ENCODE assay signal across 26 mouse cellular contexts in the genomic region with DNA sequence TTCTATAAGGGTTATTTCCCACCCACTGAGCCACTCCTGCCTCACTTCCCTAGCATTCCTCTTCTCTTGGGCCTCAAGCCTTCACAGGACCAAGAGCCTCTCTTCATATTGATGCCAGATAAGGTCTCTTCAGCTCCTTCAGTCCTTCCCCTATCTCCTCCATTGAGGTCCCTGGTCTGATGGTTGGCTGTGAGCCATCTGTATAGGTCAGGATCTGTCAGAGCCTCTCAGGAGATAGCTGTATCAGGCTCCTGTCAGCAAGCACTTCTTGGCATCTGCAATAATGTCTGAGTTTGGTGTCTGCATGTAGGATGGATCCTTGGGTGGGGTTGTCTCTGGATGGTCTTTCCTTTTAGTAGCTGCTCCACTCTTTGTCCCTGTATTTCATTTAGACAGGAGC. TPM values are rescaled to one million over a fixed set of nuclear protein-coding genes. Genes with fewer than 3 reads are reported as not detected.
DNase-seq lines count a peak whose midpoint lies in the region; ATAC-seq lines count a peak whose summit lies in the region.
"Had no signal": no experiment of that assay in that cellular context is flagged by ENCODE, and none has a peak within 500 bp of the region (broad histone marks: within the 10 kb centered on the region; RNA-seq: fewer than 3 reads in every experiment).

No protein-coding gene starts in this region.

- no peaks in the 10 kb centered on the region for H3K4me1 ChIP-seq in heart, embryonic 11.5 days (ENCODE audit: control insufficient read depth, insufficient read depth, low read length)
- peaks cover 22% of the 10 kb centered on the region for H3K4me1 ChIP-seq in heart, embryonic 13.5 days
- 0 out of 2 replicates have a peak, but pooled peaks cover 7% of the 10 kb centered on the region for H3K4me1 ChIP-seq in heart, embryonic 16.5 days (ENCODE audit: control insufficient read depth, insufficient read depth, low read length)
- H3K4me1 ChIP-seq: embryonic facial prominence, embryonic 10.5 days; embryonic facial prominence, embryonic 12.5 days; forebrain, embryonic 13.5 days had no signal

- no peak overlapping the region for H3K27ac ChIP-seq in heart, embryonic 11.5 days (ENCODE audit: low read depth, low read length)
- H3K27ac ChIP-seq in heart, embryonic 13.5 days (replicated peaks), result 0 out of 2 replicates have a peak overlapping the region, but pooled peaks have one; percentile 20
- H3K27ac ChIP-seq in heart, embryonic 16.5 days (ENCODE audit: low read length), result no peak overlapping the region
- H3K27ac ChIP-seq: embryonic facial prominence, embryonic 10.5 days; embryonic facial prominence, embryonic 12.5 days; forebrain, embryonic 13.5 days had no signal

- no peaks in the 10 kb centered on the region for H3K27me3 ChIP-seq in heart, embryonic 11.5 days (ENCODE audit: control insufficient read depth, insufficient read depth, low read length)
- H3K27me3 ChIP-seq in heart, embryonic 13.5 days (replicated peaks), result no peaks in the 10 kb centered on the region
- H3K27me3 ChIP-seq in heart, embryonic 16.5 days (ENCODE audit: control insufficient read depth, insufficient read depth, low read length), result no peaks in the 10 kb centered on the region
- H3K27me3 ChIP-seq: CH12.LX; embryonic facial prominence, embryonic 12.5 days; forebrain, embryonic 13.5 days; Patski had no signal

- peak; percentile 84 for DNase-seq in heart, adult 11 months
- no peak for DNase-seq in heart, adult 9 months (ENCODE audit: low spot score in 2 of 2)
- no peak for DNase-seq in heart, postnatal 10 days
- DNase-seq in heart, postnatal 36 days, result no peak
- no peak for DNase-seq in heart, adult 18-20 months
- DNase-seq: adrenal gland, adult 8-10 months; adrenal gland, postnatal 14 days; adrenal gland, postnatal 36 days; B cell, adult 2 months; cerebellum, adult 11-12 months; cerebellum, adult 2 months; cerebellum, adult 9-10 months; cerebellum, postnatal 10 days; cerebellum, postnatal 25 days had no signal

- intact Hi-C loops in heart, postnatal 10 days (cut with DNase I), result no loop called here
- intact Hi-C loops in heart, postnatal 36 days (cut with DNase I), result no loop called here

- H3K36me3 ChIP-seq in heart, embryonic 11.5 days (ENCODE audit: control insufficient read depth, insufficient read depth, low read length), result no peaks in the 10 kb centered on the region
- no peaks in the 10 kb centered on the region for H3K36me3 ChIP-seq in heart, embryonic 13.5 days
- H3K36me3 ChIP-seq in heart, embryonic 16.5 days (ENCODE audit: control insufficient read depth, insufficient read depth), result no peaks in the 10 kb centered on the region
- H3K36me3 ChIP-seq: embryonic facial prominence, embryonic 10.5 days; embryonic facial prominence, embryonic 12.5 days; G1E had no signal

- ATAC-seq in heart, embryonic 11.5 days (replicated peaks; ENCODE audit: insufficient number of reproducible peaks, low FRiP score, low TSS enrichment), result peak; percentile 69
- peak; percentile 46; the same call in 1 of the 2 replicates for ATAC-seq in heart, embryonic 13.5 days (ENCODE audit: extremely low read depth, insufficient number of reproducible peaks, low FRiP score, low TSS enrichment)
- peak; percentile 49 for ATAC-seq in heart, embryonic 16.5 days (replicated peaks; ENCODE audit: extremely low read depth, insufficient read depth, low FRiP score)
- ATAC-seq: activated CD4-positive, CD25-positive, alpha-beta regulatory T cell, adult 4 months; CD4-positive, CD25-positive, alpha-beta regulatory T cell, adult 4 months; forebrain, embryonic 13.5 days; Patski had no signal

- no peak overlapping the region for H3K4me3 ChIP-seq in heart, embryonic 11.5 days (ENCODE audit: low read depth, low read length)
- no peak overlapping the region for H3K4me3 ChIP-seq in heart, embryonic 13.5 days
- H3K4me3 ChIP-seq in heart, embryonic 16.5 days (ENCODE audit: low read length), result no peak overlapping the region
- H3K4me3 ChIP-seq: embryonic facial prominence, embryonic 10.5 days; embryonic facial prominence, embryonic 12.5 days; forebrain, embryonic 13.5 days had no signal

- H3K9me3 ChIP-seq in heart, embryonic 11.5 days (replicated peaks; ENCODE audit: control insufficient read depth, low read length), result no peaks in the 10 kb centered on the region
- no peaks in the 10 kb centered on the region for H3K9me3 ChIP-seq in heart, embryonic 13.5 days
- no peaks in the 10 kb centered on the region for H3K9me3 ChIP-seq in heart, embryonic 16.5 days (replicated peaks; ENCODE audit: control insufficient read depth, low read length)
- H3K9me3 ChIP-seq: embryonic facial prominence, embryonic 10.5 days; embryonic facial prominence, embryonic 12.5 days; forebrain, embryonic 13.5 days; G1E had no signal

- no peak overlapping the region for H3K9ac ChIP-seq in heart, embryonic 11.5 days (ENCODE audit: low read depth, low read length)
- H3K9ac ChIP-seq in heart, embryonic 13.5 days, result no peak overlapping the region
- no peak overlapping the region for H3K9ac ChIP-seq in heart, embryonic 16.5 days (ENCODE audit: low read length)
- H3K9ac ChIP-seq: embryonic facial prominence, embryonic 12.5 days; forebrain, embryonic 13.5 days had no signal

- no peak overlapping the region for H3K4me2 ChIP-seq in heart, embryonic 11.5 days
- H3K4me2 ChIP-seq in heart, embryonic 13.5 days, result peak overlapping the region; percentile 17
- H3K4me2 ChIP-seq in heart, embryonic 16.5 days (ENCODE audit: low read depth, low read length), result no peak overlapping the region
- H3K4me2 ChIP-seq: embryonic facial prominence, embryonic 12.5 days; forebrain, embryonic 13.5 days had no signal

RNA-seq across cellular contexts. Expression of a gene that starts 42.7 kb away (rescaled TPM):
- 155 and 181 TPM in 2 replicates for polyA plus RNA-seq in heart, embryonic 11.5 days (2014; fragmentation: Nextera tagmentation; extraction: Ambion mirVana)
- total RNA-seq in heart, postnatal 10 days (2021), result 100 to 1,000 TPM; 287 to 319 TPM
- polyA plus RNA-seq in heart, embryonic 13.5 days (2015; fragmentation: Nextera tagmentation; extraction: Ambion mirVana), result 193 and 215 TPM in 2 replicates
- 100 to 1,000 TPM; 338 to 340 TPM for total RNA-seq in heart, postnatal 36 days (2021)
- 240 and 267 TPM in 2 replicates for polyA plus RNA-seq in heart, embryonic 16.5 days (2015; fragmentation: Nextera tagmentation; extraction: Ambion mirVana)
- 100 to 1,000 TPM; 298 to 299 TPM for total RNA-seq in heart, adult 18-20 months (2021)
- total RNA-seq: adrenal gland, adult 8-10 months; adrenal gland, postnatal 14 days; adrenal gland, postnatal 36 days; CH12.LX had no signal
- polyA plus RNA-seq: CD4-positive, CD25-positive, alpha-beta regulatory T cell, adult 4 months; cortical plate, adult 2 months; embryonic facial prominence, embryonic 10.5 days; G1E; Patski had no signal
